Mouse (Mus musculus): ENCODE results near the gene Styx. TPM values are rescaled to one million over a fixed set of nuclear protein-coding genes. Genes with fewer than 3 reads are reported as not detected.
A peak's percentile ranks its signal among the peaks of the same experiment; 100 is the strongest.
"Not testable (repeated sequence)": the region's sequence is repeated elsewhere in the genome, so short reads cannot be mapped to it uniquely, and the experiment has no call there.

Styx gene
- polyA plus RNA-seq, 1 experiment: 19.3 TPM

GRCm38 (mm10) chr14:45388345-45389181, 37.7 kb downstream of the Styx start:
- Histone ChIP-seq H3K4me1 (ENCODE audit: control insufficient read depth, insufficient read depth, insufficient read length, low read length) (peaks cover 2% of the 10 kb centered on the region; the same call in 1 of the 2 replicates), H3K27me3 (ENCODE audit: control insufficient read depth, insufficient read depth, low read length) (no peaks in the 10 kb centered on the region), H3K27ac (ENCODE audit: insufficient read depth, low read depth, low read length) (peak overlapping the region; percentile 81), H3K4me3 (ENCODE audit: low read depth, low read length) (peak overlapping the region; percentile 84), H3K36me3 (ENCODE audit: control insufficient read depth, insufficient read depth, low read length) (no peaks in the 10 kb centered on the region)
- no peak for TF ChIP-seq CTCF (IDR thresholded peaks at IDR 0.05; ENCODE audit: extremely low read depth, insufficient read length, insufficient replicate concordance, low read depth, low read length)
- TF ChIP-seq POLR2A (IDR thresholded peaks at IDR 0.05; ENCODE audit: low read depth, low read length): peak; percentile 54
- WGBS: under 1% methylated on average over 71 of the region's 71 CpGs

- H3K4me3 ChIP-seq (ENCODE audit: low read depth, low read length): peak overlapping the region; percentile 84
- H3K27ac ChIP-seq (ENCODE audit: insufficient read depth, low read depth, low read length): peak overlapping the region; percentile 79
- no peak for TF ChIP-seq POLR2A (IDR thresholded peaks at IDR 0.05; ENCODE audit: low read depth, low read length)
- no peaks in the 10 kb centered on the region for H3K36me3 ChIP-seq (ENCODE audit: control insufficient read depth, insufficient read depth, low read length)
- no peaks in the 10 kb centered on the region for H3K27me3 ChIP-seq (ENCODE audit: control insufficient read depth, insufficient read depth, low read length)
- H3K4me1 ChIP-seq (ENCODE audit: control insufficient read depth, insufficient read depth, insufficient read length, low read length): peaks cover 2% of the 10 kb centered on the region; the same call in 1 of the 2 replicates
- WGBS: 9% methylated on average over 3 of the region's 3 CpGs
Observed at GRCm38 (mm10) chr14:45389194-45389593, 38.3 kb downstream of the Styx start.

- Histone ChIP-seq H3K36me3 (ENCODE audit: control insufficient read depth, insufficient read depth, low read length) (no peaks in the 10 kb centered on the region), H3K27ac (ENCODE audit: insufficient read depth, low read depth, low read length) (no peak overlapping the region), H3K27me3 (ENCODE audit: control insufficient read depth, insufficient read depth, low read length) (no peaks in the 10 kb centered on the region), H3K4me1 (ENCODE audit: control insufficient read depth, insufficient read depth, insufficient read length, low read length) (no peaks in the 10 kb centered on the region), H3K4me3 (ENCODE audit: low read depth, low read length) (no peak overlapping the region)
- TF ChIP-seq CTCF (IDR thresholded peaks at IDR 0.05; ENCODE audit: extremely low read depth, insufficient read length, insufficient replicate concordance, low read depth, low read length) (peak; percentile 29; the same call in 1 of the 2 replicates), POLR2A (IDR thresholded peaks at IDR 0.05; ENCODE audit: low read depth, low read length) (no peak)
- WGBS: 82% methylated on average over 3 of the region's 3 CpGs
Observed at GRCm38 (mm10) chr14:45399836-45400235, 48.9 kb downstream of the Styx start.

GRCm38 (mm10) chr14:45403651-45404050, 52.8 kb downstream of the Styx start:
- Histone ChIP-seq H3K36me3 (ENCODE audit: control insufficient read depth, insufficient read depth, low read length) (no peaks in the 10 kb centered on the region), H3K27ac (ENCODE audit: insufficient read depth, low read depth, low read length) (no peak overlapping the region), H3K27me3 (ENCODE audit: control insufficient read depth, insufficient read depth, low read length) (no peaks in the 10 kb centered on the region), H3K4me1 (ENCODE audit: control insufficient read depth, insufficient read depth, insufficient read length, low read length) (no peaks in the 10 kb centered on the region), H3K4me3 (ENCODE audit: low read depth, low read length) (no peak overlapping the region)
- no peak for TF ChIP-seq POLR2A (IDR thresholded peaks at IDR 0.05; ENCODE audit: low read depth, low read length)
- TF ChIP-seq CTCF (IDR thresholded peaks at IDR 0.05; ENCODE audit: extremely low read depth, insufficient read length, insufficient replicate concordance, low read depth, low read length): no peak
- WGBS: 75% methylated on average over 7 of the region's 7 CpGs

GRCm38 (mm10) chr14:45404813-45405212, 53.9 kb downstream of the Styx start, which contains the start of gene Gnpnat1:
TSS of gene Gnpnat1 (minus strand) at chr14:45404913.
- H3K4me1 ChIP-seq (ENCODE audit: control insufficient read depth, insufficient read depth, insufficient read length, low read length); H3K36me3 ChIP-seq (ENCODE audit: control insufficient read depth, insufficient read depth, low read length): not testable (repeated sequence)
- 62% methylated on average over 2 of the region's 3 CpGs for WGBS

GRCm38 (mm10) chr14:45416265-45416664, 65.4 kb downstream of the Styx start:
- H3K36me3 ChIP-seq (ENCODE audit: control insufficient read depth, insufficient read depth, low read length): no peaks in the 10 kb centered on the region
- no peak overlapping the region for H3K4me3 ChIP-seq (ENCODE audit: low read depth, low read length)
- no peak overlapping the region for H3K27ac ChIP-seq (ENCODE audit: insufficient read depth, low read depth, low read length)
- TF ChIP-seq CTCF (IDR thresholded peaks at IDR 0.05; ENCODE audit: extremely low read depth, insufficient read length, insufficient replicate concordance, low read depth, low read length) (no peak), POLR2A (IDR thresholded peaks at IDR 0.05; ENCODE audit: low read depth, low read length) (no peak)
- no peaks in the 10 kb centered on the region for H3K27me3 ChIP-seq (ENCODE audit: control insufficient read depth, insufficient read depth, low read length)
- H3K4me1 ChIP-seq (ENCODE audit: control insufficient read depth, insufficient read depth, insufficient read length, low read length): no peaks in the 10 kb centered on the region
- WGBS: 88% methylated on average over 4 of the region's 4 CpGs

More at GRCm38 (mm10) chr14:45404813-45405212, 53.9 kb downstream of the Styx start, which contains the start of gene Gnpnat1:
- H3K4me3 ChIP-seq (ENCODE audit: low read depth, low read length); H3K27ac ChIP-seq (ENCODE audit: insufficient read depth, low read depth, low read length); H3K27me3 ChIP-seq (ENCODE audit: control insufficient read depth, insufficient read depth, low read length): not testable (repeated sequence)

GRCm38 (mm10) chr14:45418553-45418952, 67.7 kb downstream of the Styx start:
- H3K36me3 ChIP-seq (ENCODE audit: control insufficient read depth, insufficient read depth, low read length): no peaks in the 10 kb centered on the region
- no peak overlapping the region for H3K4me3 ChIP-seq (ENCODE audit: low read depth, low read length)
- WGBS: 57% methylated on average over 3 of the region's 3 CpGs
- TF ChIP-seq POLR2A (IDR thresholded peaks at IDR 0.05; ENCODE audit: low read depth, low read length) (no peak), CTCF (IDR thresholded peaks at IDR 0.05; ENCODE audit: extremely low read depth, insufficient read length, insufficient replicate concordance, low read depth, low read length) (no peak)
- H3K27ac ChIP-seq (ENCODE audit: insufficient read depth, low read depth, low read length): no peak overlapping the region
- no peaks in the 10 kb centered on the region for H3K4me1 ChIP-seq (ENCODE audit: control insufficient read depth, insufficient read depth, insufficient read length, low read length)
- H3K27me3 ChIP-seq (ENCODE audit: control insufficient read depth, insufficient read depth, low read length): no peaks in the 10 kb centered on the region
